Mouse (Mus musculus) cerebral cortex, adult 2 months (tissue): ENCODE measurements around the gene Fam205a1.

ENCODE experiments used
- WGBS: fragments of 180-500 bp; shearing (Covaris S2); methylation state at CpG from one replicate; pipeline ENCODE4 v1.1.7; 2018; 5-methylcytosine and 5-hydroxymethylcytosine counted together

The Fam205a1 gene

DNA sequence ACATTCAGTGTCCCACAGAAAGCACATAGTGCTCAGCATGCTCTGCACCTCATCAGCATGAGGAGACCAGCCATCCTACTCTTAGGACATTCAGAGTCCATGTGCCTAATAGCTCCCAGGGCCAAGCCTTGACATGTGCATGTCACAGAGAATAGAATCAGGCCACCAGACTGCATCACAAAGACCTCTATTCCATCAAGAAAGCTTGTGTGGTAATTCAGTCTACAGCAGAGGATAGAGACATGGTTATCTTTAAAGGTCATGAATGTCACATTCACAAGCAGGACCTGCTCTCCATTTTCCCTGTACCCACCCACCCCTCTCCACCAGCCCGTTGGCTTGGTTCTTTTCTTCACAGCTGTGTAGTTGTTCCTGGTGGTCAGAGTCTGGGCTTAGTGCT lies at the start of gene Fam205a1:
Fam205a1 (minus strand) TSS at position 101 of the 400 bp plus-strand sequence.
- 75% methylated on average over 1 of the region's 1 CpGs for WGBS

DNA sequence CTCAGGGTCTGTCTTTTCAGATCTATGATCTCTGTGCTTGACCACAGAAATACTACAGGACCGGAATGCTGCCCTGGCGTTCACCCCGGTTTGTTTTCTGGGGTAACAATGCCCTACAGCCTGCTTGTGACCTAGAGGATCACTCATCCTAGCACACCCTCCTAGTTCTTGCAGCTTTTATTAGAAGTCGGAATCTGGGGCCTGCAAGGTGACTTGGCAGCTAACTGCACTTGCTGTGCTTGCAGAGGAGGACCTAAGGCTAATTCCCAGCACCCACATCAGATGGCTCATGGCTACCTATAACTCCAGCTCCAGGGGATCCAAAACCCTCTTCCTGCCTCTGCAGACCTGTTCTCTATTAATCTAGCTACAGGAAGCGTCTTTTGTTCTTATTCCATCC lies 49.0 kb upstream of the Fam205a1 start:
- WGBS, result 91% methylated on average over 5 of the region's 5 CpGs

DNA sequence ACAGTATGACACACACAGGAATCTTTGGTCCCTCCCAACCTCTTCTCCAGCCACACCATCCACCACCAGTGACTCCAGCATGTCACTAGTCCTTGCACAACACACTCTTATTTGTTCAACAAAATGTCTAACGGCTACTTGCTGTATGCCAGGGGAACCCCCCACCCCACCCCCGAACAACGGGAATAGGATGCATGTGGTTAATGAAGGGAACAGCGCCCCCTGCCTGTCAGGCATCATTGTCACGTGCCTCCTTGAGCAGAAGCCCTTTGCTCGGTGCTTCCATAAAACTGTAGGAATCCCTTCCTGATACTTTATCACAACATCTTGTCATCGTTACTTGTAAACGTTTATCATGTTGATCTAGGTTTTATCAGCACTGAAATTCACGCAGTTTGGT lies 48.5 kb upstream of the Fam205a1 start:
- 55% methylated on average over 9 of the region's 9 CpGs for WGBS

DNA sequence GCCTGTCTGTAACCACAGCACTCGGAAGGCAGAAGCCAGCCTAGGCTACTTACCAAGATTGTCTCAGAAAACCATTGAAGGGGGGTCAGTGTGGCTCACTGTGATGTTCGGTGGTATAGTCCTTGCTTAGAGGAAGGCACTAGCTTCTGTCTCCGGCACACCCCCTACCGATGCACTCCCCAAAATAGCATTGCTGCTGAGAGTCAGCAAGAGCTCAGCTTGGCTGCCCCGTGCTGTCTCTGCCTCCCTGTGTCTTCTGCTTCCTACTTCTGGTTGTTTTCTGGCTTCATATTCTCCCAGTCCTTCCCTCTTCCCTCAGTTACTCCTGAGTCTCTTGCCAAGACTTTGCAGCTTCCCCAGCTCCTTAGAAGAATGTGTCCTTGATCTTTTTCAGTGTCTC lies 47.2 kb upstream of the Fam205a1 start:
- WGBS, result 30% methylated on average over 5 of the region's 5 CpGs

DNA sequence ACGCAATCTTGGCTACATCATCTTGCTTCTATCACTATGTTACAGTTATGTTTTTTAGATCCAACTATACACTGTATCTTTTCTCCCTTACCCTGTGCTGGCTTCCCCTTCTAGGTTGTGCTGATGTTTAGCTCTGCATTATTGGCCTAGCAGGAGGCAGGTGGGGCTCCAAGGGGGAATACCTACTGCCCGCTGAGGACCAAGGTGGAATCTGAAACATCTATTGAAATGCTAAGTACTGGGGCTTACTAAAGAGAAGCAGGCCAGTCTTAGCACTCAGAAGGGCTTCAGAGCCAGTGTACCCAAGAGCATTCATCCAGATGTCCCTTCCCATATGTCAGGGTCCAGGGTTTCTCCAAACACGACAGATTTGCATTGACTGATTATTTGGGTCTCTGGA lies 45.2 kb upstream of the Fam205a1 start:
- 52% methylated on average over 3 of the region's 3 CpGs for WGBS

DNA sequence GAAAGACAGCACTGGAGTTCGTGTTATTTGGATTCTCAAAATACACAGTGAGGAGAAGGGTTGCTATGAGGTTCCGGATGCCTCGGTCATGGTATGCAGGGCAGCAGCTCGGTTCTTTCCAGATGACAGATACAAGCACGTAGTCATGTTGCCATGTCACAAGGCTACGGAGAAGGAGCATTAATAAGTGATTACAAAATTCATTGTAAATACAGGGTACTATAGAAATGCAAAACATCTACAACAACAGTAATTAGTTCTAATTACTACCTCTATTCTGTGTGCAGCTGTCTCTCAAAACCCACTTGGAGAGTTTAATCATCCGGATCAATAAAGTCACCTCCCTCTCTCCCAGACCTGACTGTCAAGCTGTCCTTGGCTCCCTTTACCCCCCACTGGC lies 41.4 kb upstream of the Fam205a1 start:
- 68% methylated on average over 7 of the region's 7 CpGs for WGBS

DNA sequence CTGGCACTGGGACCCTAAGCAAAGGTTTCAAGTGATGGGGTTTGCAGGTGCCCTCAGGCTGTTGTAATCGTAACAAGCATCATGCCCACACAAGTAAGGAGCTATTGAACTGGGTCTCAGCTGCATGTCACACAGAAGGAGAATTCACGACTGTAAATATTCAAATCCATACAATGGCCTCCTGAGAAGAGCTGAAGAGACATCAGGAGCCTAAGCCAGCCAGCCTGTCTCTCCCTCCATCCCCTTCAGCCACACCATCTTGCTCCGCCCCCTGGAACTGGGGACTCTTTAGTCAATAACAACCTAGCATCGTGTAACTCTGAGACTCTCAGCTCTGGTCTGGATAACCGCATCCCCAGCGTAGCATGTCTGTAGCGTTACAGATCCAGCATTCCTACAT lies 37.5 kb upstream of the Fam205a1 start:
- 66% methylated on average over 7 of the region's 7 CpGs for WGBS

DNA sequence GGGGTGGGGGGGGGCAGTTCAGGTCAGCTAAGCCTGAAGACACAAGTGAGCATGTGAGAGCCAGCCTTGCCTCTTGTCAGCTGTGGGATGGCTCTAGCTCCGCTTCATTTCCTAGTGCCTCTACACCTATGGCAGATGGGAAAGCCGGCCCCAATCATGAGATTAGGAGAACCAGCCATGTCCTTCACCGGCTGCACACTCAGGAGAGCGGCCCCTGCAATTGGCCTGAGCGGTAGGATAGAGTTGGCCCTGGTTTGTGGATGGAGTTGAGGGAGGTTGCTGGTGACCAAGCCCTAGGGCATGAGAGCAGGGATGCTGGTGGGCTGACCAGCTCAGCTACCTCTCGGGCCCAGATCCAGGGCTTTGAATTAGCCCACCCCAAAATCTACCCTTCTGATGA lies 35.1 kb upstream of the Fam205a1 start:
- WGBS, result 93% methylated on average over 6 of the region's 6 CpGs

DNA sequence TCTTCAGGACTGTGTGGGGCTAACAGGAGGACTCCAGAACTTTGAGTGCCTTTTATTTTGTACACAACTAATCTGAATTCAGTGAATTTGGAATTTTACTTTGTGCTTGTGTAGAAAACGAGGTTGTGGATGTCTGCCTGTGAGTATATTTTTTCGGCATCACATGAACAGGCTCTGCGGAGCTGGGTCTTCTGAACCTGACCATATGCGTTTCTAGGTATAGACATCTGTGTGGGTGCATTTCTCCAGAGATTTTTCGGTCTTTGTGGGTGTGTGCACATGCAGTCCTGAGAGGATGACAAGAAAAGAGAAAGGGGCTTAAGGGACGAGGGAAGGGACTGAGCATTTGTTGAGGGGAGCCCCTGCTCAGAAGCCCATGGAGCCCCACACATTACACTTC lies 33.2 kb upstream of the Fam205a1 start:
- WGBS, result 58% methylated on average over 6 of the region's 6 CpGs

DNA sequence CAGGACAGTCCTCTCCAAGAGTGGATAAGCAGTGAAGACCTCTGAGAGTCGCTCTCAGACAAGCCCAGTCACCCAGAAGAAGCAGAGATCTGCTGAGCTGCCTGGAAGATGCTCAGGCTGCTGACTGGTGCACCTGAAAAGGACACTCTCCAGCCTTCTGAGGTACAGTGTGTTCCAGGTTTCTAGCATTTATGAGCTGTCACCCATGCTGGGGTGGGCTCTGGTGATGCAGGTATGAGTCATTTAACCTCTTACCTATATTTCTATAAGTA lies 26.9 kb upstream of the Fam205a1 start:
- 52% methylated on average over 1 of the region's 1 CpGs for WGBS

DNA sequence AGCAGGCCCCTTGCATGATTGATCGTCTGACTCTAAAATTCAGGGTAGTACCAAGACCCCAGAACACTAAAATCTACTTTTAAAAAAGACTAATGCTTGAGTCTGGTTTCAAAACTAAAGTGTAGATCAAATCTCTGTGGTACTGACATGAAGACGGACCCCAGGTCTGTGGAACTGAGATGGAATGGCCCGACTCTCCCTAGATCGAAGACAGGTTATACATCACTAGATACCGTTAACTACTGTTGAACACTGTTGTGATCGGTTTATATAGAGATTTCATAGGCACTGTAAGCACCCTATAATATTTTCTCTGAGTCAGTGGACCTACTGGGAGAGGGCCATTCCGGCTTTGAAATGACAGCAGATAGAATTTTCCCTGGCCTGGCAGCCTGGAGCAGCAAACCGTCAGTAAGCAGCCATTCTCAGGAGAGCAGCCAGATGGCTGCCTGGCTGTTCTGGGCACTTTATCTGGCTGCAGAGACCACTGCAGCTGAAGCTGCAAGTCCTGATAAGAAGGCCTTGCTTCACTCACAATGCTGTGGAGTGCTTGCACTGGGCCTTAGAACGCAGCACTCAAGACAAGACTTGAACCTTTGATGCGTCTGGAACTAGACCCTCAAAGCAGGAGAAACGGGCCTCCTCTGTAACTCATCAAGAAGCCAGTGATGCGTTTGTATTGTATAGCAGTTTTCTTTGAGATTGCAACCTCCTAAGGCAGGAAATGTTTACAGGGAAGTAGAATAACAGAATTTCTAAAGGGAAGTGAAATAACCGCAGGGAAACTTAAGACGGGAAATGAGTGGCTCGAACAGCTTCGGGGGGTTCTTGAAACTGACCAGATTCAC lies 26.4 kb upstream of the Fam205a1 start:
- 78% methylated on average over 16 of the region's 16 CpGs for WGBS

DNA sequence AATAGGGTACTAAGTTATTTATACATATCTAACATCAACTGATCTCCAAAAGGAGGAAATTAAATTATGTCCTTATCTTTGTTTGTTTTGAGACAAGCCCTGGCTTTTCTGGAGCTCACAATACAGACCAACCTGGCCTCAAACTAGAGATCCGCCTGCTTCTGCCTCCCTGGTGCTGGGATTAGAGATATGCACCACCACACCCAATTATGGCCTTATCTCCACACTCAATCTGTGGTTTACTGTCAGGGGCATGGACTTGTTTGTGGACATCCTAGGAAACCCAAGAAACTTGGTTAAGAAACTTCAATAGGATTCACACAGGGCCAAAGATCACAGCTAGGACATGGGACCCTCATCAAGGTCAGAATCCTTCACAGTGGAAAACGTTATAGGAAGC lies 24.0 kb upstream of the Fam205a1 start:
- 91% methylated on average over 2 of the region's 2 CpGs for WGBS

DNA sequence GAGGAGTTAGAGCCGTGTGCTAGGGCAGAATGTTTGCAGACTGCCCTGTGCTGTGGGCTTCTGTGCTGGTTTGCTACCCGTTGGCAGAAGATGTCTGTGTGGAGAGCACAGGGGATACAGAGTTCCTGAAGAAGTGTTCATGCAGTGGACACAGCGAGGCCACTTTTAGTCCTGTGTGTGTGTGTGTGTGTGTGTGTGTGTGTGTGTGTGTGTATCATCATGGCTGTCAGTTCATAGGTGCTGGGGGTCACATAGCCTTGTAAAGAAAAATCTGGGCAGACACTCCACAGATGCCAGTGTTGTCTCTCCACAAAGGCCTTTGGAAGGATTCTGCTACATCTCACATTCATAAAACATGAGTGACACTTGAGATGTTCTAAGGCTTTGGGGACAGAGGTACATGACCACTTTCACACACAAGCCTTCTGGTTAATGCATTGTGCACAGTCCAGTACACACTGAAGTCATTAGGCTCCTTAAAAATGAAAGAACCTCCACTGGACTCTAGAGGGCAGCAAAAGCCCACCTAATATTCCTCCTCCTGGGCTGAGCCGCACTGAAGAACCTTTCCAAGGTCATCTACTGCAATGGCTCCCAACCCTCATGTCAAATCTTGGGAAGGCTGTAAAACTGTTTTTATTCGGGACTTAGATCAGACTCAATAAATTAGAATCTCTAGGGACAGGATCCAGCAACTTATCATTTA lies 23.1 kb upstream of the Fam205a1 start:
- 35% methylated on average over 5 of the region's 5 CpGs for WGBS

DNA sequence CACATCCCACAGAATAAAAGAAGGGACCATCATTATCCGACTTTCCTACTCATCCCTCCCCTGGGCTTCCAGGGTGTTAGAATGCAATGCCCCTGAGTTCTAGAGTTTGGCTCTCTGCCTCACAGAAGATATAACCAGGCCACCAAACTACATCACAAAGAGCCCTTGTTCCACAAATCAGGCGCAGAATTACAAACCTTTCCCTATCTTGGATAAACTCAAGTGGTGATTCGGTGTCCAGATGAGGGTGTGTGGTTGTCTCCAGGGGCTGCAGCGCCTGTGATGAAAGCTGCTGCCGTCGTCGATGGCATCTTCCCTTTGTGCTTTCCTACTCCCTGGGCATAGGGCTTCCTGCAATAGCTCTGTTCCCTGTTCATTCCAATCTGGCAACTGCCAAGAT lies 20.4 kb upstream of the Fam205a1 start, which contains the start of gene Fam205c:
Fam205c (minus strand) TSS at position 101 of the 400 bp plus-strand sequence.
- 80% methylated on average over 7 of the region's 7 CpGs for WGBS

DNA sequence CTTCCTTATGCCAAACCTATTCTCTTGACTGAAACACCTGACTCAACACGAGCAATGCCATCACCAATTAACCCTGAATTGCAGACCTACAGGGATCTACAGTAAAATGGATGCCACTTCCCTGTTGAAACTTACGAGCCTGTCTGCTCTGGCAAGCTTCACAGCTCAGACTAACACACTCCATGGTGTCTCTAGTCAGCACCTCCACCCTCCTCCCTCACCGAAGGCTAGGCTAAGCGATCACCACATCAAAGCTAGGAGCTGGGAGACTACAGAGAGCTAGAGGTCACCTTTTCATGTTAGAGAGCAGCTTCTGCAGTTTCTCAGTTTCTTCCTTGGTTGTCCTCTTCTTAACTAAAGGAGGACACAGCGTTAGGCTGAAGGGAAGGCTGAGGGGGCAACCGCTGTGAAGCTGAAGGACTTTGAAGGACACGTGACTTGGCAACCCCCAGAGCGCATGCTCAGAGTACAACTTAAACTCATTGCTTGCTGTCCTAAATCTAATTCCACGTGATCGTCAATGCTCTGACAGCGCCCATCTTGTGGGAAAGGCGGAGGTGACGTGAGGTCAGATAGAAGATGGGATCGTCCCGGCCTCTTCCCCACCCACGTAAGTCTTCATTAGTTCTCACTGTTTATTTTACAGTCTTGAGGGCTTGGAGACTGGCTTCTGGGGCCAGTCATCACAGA lies 19.2 kb upstream of the Fam205a1 start:
- WGBS, result 86% methylated on average over 16 of the region's 16 CpGs

DNA sequence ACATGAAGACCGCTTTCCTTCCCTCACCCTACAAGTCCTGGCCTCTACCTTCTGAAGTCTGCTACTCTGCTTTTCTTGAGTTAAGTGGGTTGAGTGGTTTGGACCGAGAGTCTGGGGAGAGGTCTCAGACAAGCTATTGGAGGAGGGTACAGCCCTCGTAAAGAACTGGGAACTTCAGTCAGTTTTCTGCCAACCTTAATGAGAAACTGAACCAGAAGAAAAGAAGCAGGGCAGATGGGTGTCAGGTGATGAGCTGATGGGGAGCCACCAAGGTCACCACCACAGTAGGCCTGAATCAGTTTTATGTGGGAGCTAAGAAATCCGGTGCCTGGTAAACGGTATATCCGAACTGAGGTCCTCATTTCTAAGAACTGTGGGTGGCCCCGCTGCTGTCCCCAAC lies 18.5 kb upstream of the Fam205a1 start:
- WGBS, result 80% methylated on average over 7 of the region's 7 CpGs

DNA sequence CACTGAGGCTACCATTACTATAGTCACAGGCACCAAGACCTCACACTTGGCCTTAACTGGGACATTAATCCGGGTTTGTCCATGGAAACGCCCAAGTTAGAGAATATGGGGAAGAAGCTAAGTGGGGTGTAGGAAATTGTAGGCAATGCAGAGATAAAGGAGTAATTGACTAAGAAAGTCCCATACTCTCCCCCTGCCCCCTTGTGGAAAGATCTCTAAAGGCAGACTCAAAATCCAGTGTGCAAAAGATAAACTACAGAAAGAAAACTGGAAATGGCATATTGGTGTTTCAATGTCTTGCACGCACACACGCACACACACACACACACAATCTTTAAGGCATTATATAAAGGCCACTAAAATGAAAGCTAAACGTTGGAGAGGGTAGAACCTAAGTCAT lies 17.1 kb upstream of the Fam205a1 start:
- 77% methylated on average over 5 of the region's 5 CpGs for WGBS

DNA sequence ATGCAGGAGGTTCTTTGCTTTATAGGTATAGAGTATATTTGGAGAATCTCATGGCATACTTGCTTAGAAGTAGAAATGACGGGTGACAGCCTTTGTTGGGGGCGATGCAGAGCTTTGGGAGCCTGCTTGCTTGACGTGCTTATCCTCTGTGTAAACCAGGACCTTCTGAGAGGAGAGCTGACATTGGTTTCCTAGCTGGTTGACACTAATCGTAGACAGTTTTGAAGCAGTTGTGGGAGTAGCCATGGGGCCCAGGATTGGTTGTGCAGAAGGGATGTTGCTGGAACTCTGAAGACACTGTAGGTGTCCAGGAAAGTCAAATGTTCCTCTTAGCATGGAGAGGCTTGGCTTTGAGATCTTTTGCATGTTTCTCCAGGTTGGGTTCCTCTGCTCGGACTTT lies 14.5 kb upstream of the Fam205a1 start:
- WGBS, result 96% methylated on average over 5 of the region's 5 CpGs

DNA sequence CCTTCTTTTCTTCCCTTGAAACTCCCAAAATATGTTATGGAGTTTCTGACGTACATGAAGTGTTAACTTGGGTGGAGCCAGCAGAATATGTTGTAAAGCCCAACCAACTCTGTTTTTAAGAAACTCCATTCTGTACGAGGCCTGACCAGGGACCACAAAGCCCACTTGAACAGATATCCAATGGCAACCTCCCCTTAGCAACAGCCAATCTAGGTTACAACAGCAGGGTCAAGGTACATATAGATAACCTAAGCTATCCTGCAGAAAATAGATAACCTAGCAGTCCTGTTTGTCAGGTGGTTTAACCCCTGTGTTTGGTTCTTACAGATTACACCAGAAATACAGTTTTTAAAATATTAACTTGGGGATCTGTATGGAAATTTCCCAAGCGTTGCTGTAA lies 13.7 kb upstream of the Fam205a1 start:
- 62% methylated on average over 3 of the region's 3 CpGs for WGBS

DNA sequence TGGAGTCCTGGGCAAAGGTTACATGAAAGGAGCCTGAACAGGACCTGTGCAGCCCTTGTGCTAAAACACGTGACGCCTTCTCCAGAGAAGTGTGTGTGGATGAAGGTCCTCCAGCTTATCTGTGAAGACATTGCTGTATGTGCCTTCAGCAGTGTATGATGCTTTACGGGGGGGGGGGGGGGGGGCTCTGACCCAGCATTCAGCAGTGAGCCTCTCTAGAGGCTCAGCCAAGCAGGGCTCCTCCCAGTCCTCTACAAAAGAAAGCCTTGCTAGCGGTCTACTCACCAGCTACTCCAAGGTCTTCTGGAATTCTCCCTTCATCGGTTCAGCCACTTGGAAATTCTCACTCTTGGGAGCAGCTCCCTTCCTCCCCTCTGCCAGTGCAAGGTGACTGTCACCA lies 9.8 kb upstream of the Fam205a1 start:
- 86% methylated on average over 5 of the region's 5 CpGs for whole genome bisulfite sequencing

DNA sequence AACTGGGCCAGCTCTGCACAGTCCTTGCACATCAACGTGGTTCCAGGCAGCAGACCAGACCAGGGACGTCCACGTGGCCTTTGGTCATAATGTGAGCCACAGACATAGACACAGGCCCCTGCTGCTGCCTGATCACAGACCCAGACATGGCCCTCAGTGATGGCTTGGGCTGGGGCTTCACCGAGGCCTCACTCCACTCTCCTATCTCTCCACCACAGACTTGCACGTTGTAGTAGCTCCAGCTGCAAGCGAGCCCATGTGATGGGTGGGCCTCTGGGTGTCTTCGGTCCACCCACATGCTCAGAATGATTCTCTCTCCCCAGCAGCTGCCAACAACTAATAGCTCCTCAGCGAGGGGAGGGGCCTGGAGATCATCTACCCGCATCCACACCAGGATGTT lies 6.8 kb upstream of the Fam205a1 start:
- WGBS, result 75% methylated on average over 9 of the region's 9 CpGs

DNA sequence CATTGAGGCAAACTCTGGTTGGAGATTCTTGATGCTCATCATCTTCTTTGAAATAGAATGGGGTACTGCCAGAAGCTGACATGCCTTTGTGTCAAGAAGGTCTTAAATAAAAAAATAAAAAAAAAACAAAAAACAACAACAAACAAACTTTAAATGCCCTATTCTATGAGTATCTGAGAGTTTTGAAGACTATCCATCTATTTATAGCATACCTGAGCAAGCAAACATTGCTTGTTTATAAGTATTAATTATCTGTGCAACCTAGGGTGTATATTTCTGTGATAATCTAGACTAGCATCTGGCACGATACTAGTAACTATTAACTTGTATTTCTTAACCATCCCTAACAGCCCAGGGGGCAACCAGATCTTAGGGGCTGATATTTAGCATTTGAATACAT lies 3.0 kb upstream of the Fam205a1 start, which contains the start of gene Gm12394:
Gm12394 (minus strand) TSS at position 101 of the 400 bp plus-strand sequence.
- 93% methylated on average over 1 of the region's 1 CpGs for WGBS
